Mouse (Mus musculus) thymus, adult 2 months (tissue): Measurements from ENCODE around the gene Gm20503.

Experiments used
- CTCF ChIP-seq: fragments of 200-500 bp; IDR thresholded peaks from 2 replicates; pipeline ENCODE4 v1.5.1; 2012; ENCODE audit warnings: mild to moderate bottlenecking, control low read depth, low read length, moderate library complexity, borderline replicate concordance; ENCODE audit not compliant: control insufficient read depth, poor library complexity, insufficient read depth; ENCODE audit errors: extremely low read depth
- POLR2A ChIP-seq: fragments of 200-500 bp; IDR thresholded peaks from 2 replicates; pipeline ENCODE4 v1.6.1; 2012; ENCODE audit warnings: mild to moderate bottlenecking, low read length, control low read depth, moderate library complexity; ENCODE audit not compliant: control insufficient read depth, poor library complexity, insufficient read depth; ENCODE audit errors: extremely low read depth

DNA sequence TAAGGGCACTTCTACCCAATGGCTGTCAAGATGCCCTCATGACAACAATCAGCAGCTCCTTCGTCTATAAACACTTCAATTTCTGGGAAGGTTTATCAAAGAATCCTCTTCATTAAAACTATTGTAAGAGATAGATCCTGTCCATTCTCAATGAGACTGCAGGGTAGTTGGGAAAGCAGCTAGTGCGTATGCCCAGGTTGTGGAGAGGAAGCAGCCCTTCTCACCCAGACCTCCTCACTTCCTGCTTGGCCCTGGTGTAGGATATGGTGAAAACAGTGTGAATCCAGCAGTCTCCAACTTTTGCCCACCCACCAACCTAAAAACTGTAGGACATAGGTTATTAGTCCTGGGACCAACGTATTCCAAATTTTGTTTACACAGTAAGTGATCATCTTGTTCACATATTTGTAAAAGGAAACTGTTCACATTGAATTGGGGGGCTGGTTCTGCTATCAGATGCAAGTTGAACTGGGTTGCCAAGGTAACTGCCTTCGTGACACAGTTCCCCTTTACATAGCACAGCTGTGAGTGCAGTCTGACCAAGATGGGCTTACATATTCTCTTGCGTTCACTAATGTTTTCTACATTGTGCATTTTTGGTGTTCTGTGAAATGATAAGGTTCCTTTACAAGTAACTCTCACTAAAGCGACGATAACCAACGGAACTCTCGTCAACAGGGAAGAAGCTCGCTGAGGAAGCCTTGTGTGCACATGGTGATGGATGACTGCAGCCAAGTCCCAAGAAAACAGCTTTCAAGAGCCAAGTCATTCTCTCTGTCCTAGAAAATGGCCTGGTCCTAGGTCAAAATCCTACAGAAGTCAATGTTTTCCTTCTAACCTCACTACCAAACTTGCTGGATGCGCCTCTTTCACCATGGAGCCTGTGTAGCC is 37.6 kb downstream of the Gm20503 start:
- TF ChIP-seq POLR2A (no peak), CTCF (no peak)
